In genomic region chr9:63782744-63783143, GRCm38 (mm10) we compare ENCODE assay signal across 8 mouse cellular contexts. TPM values are rescaled to one million over a fixed set of nuclear protein-coding genes. Genes with fewer than 3 reads are reported as not detected.
A peak's percentile ranks its signal among the peaks of the same experiment; 100 is the strongest.
DNase-seq lines count a peak whose midpoint lies in the region; ATAC-seq and TF ChIP-seq lines count a peak whose summit lies in the region.

No protein-coding gene starts in this region.

- TF ChIP-seq CTCF in left cerebral cortex, adult 2 months (IDR thresholded peaks at IDR 0.05), result no peak

- no peak overlapping the region for H3K4me2 ChIP-seq in kidney, embryonic 15.5 days
- H3K4me2 ChIP-seq in liver, embryonic 12.5 days, result peak overlapping the region; percentile 55

- H3K36me3 ChIP-seq in kidney, embryonic 15.5 days, result no peaks in the 10 kb centered on the region
- H3K36me3 ChIP-seq in embryonic facial prominence, embryonic 10.5 days (replicated peaks), result no peaks in the 10 kb centered on the region
- no peaks in the 10 kb centered on the region for H3K36me3 ChIP-seq in liver, embryonic 12.5 days

- 15% methylated on average over 4 of the region's 4 CpGs for WGBS in kidney, embryonic 15.5 days
- WGBS in embryonic facial prominence, embryonic 10.5 days, result 32% methylated on average over 4 of the region's 4 CpGs
- WGBS in liver, embryonic 12.5 days (ENCODE audit: insufficient replicate concordance), result 32% methylated on average over 4 of the region's 4 CpGs

- ATAC-seq in kidney, embryonic 15.5 days (replicated peaks; ENCODE audit: low FRiP score), result 0 out of 2 replicates have a peak, but pooled peaks have one; percentile 47
- ATAC-seq in liver, embryonic 12.5 days, result peak; percentile 75

- intact Hi-C loops in left cerebral cortex, adult 2 months (cut with DNase I), result loop anchor here (5.0 kb wide), 1 partner anchor 55 kb away; no protein-coding TSS in a partner anchor

- no peak overlapping the region for H3K4me3 ChIP-seq in kidney, embryonic 15.5 days (replicated peaks)
- no peak overlapping the region for H3K4me3 ChIP-seq in embryonic facial prominence, embryonic 10.5 days
- peak overlapping the region; percentile 8; the same call in 1 of the 2 replicates for H3K4me3 ChIP-seq in liver, embryonic 12.5 days
- H3K4me3 ChIP-seq in left cerebral cortex, adult 2 months, result no peak overlapping the region

- no peak overlapping the region for H3K27ac ChIP-seq in kidney, embryonic 15.5 days
- H3K27ac ChIP-seq in embryonic facial prominence, embryonic 10.5 days (replicated peaks), result 0 out of 2 replicates have a peak overlapping the region, but pooled peaks have one; percentile 22
- H3K27ac ChIP-seq in liver, embryonic 12.5 days, result peak overlapping the region; percentile 67
- H3K27ac ChIP-seq in left cerebral cortex, adult 2 months, result no peak overlapping the region

- no peaks in the 10 kb centered on the region for H3K27me3 ChIP-seq in kidney, embryonic 15.5 days
- H3K27me3 ChIP-seq in embryonic facial prominence, embryonic 10.5 days (replicated peaks; ENCODE audit: low read depth, poor library complexity, severe bottlenecking), result peaks cover 13% of the 10 kb centered on the region
- H3K27me3 ChIP-seq in liver, embryonic 12.5 days (replicated peaks), result 0 out of 2 replicates have a peak, but pooled peaks cover 5% of the 10 kb centered on the region

- H3K4me1 ChIP-seq in kidney, embryonic 15.5 days, result peaks cover 68% of the 10 kb centered on the region
- peaks cover 74% of the 10 kb centered on the region for H3K4me1 ChIP-seq in embryonic facial prominence, embryonic 10.5 days
- peaks cover 72% of the 10 kb centered on the region for H3K4me1 ChIP-seq in liver, embryonic 12.5 days

- DNase-seq in kidney, postnatal 10 days, result no peak
- DNase-seq in T-cell, adult 2 months (ENCODE audit: low spot score), result peak; percentile 5
- no peak for DNase-seq in embryonic facial prominence, embryonic 10.5 days (ENCODE audit: low spot score)
- no peak for DNase-seq in adrenal gland, postnatal 14 days
- DNase-seq in layer of hippocampus, adult 8-10 months (ENCODE audit: low spot score in 2 of 2), result no peak
- DNase-seq in left cerebral cortex, adult 2 months (ENCODE audit: extremely low spot score in 1 of 2, low spot score in 2 of 2), result no peak

- no peak overlapping the region for H3K9ac ChIP-seq in kidney, embryonic 15.5 days
- peak overlapping the region; percentile 29; the same call in 1 of the 2 replicates for H3K9ac ChIP-seq in liver, embryonic 12.5 days

- no peaks in the 10 kb centered on the region for H3K9me3 ChIP-seq in kidney, embryonic 15.5 days (replicated peaks)
- H3K9me3 ChIP-seq in embryonic facial prominence, embryonic 10.5 days, result no peaks in the 10 kb centered on the region
- no peaks in the 10 kb centered on the region for H3K9me3 ChIP-seq in liver, embryonic 12.5 days (replicated peaks)

RNA-seq across cellular contexts. Expression of gene Smad3, which starts 24.9 kb away (rescaled TPM):
- polyA plus RNA-seq in kidney, embryonic 15.5 days (2015; fragmentation: Nextera tagmentation; extraction: Ambion mirVana), result 25.0 and 26.5 TPM in 2 replicates
- polyA plus RNA-seq in embryonic facial prominence, embryonic 10.5 days (2016; fragmentation: Nextera tagmentation; extraction: Ambion mirVana), result 23.4 and 25.5 TPM in 2 replicates
- polyA plus RNA-seq in liver, embryonic 12.5 days (2016; fragmentation: Nextera tagmentation; extraction: Ambion mirVana), result 5.8 and 7.2 TPM in 2 replicates
- 26.5 and 32.9 TPM in 2 replicates for total RNA-seq in adrenal gland, postnatal 14 days (2021)
- 10 to 100 TPM; 48.8 to 57.3 (median 53.6) TPM for total RNA-seq in layer of hippocampus, adult 8-10 months (2022)
- 10 to 100 TPM; 60.0 to 69.0 TPM for total RNA-seq in left cerebral cortex, adult 2 months (2021)

Comparison
In these comparisons a context has a peak if more than half of its experiments do, and no peak if none do; other contexts are left out.
1. H3K27ac ChIP-seq: peak in embryonic facial prominence, embryonic 10.5 days (single experiment) and liver, embryonic 12.5 days (single experiment); none in kidney, embryonic 15.5 days (single experiment) and left cerebral cortex, adult 2 months (single experiment).